Mouse (Mus musculus) limb, embryonic 12.5 days (tissue): ENCODE measurements around the gene Hydin. TPM values are rescaled to one million over a fixed set of nuclear protein-coding genes. Genes with fewer than 3 reads are reported as not detected.
"Not testable (repeated sequence)": the region's sequence is repeated elsewhere in the genome, so short reads cannot be mapped to it uniquely, and the experiment has no call there.

ENCODE experiments used
- ATAC-seq: fragments of 200-750 bp; cut with Nextera tagmentation; 2 replicates; pipeline ENCODE4 v1.8.0; 2017; ENCODE audit warnings: low read depth, moderate TSS enrichment; ENCODE audit not compliant: insufficient number of reproducible peaks, insufficient read depth, low FRiP score, low TSS enrichment
- H3K27ac ChIP-seq: fragments of 300-500 bp; sonication (generic); 2 replicates; pipeline ENCODE4 v1.5.1; 2016; ENCODE audit warnings: mild to moderate bottlenecking, moderate library complexity
- H3K27me3 ChIP-seq: fragments of 300-500 bp; sonication (generic); 2 replicates; pipeline ENCODE4 v1.6.1; 2016; ENCODE audit warnings: mild to moderate bottlenecking, moderate library complexity
- H3K36me3 ChIP-seq: fragments of 300-500 bp; sonication (generic); 2 replicates; pipeline ENCODE4 v1.6.1; 2016; ENCODE audit warnings: mild to moderate bottlenecking, moderate library complexity
- H3K4me1 ChIP-seq: fragments of 300-500 bp; sonication (generic); replicated peaks from 2 replicates; pipeline ENCODE4 v1.6.1; 2016
- H3K4me2 ChIP-seq: fragments of 300-500 bp; sonication (generic); 2 replicates; pipeline ENCODE4 v1.6.1; 2016; ENCODE audit warnings: mild to moderate bottlenecking, moderate library complexity
- H3K4me3 ChIP-seq: fragments of 300-500 bp; sonication (generic); replicated peaks from 2 replicates; pipeline ENCODE4 v1.5.1; 2016; ENCODE audit warnings: mild to moderate bottlenecking
- H3K9ac ChIP-seq: fragments of 300-500 bp; sonication (generic); replicated peaks from 2 replicates; pipeline ENCODE4 v1.6.1; 2016; ENCODE audit warnings: mild to moderate bottlenecking, moderate library complexity
- H3K9me3 ChIP-seq: fragments of 300-500 bp; sonication (generic); 2 replicates; pipeline ENCODE4 v1.6.1; 2016; ENCODE audit warnings: mild to moderate bottlenecking, moderate library complexity
- WGBS: fragments of 180-500 bp; shearing (Covaris S2); methylation state at CpG from one replicate; pipeline ENCODE4 v1.1.7; 2016; 5-methylcytosine and 5-hydroxymethylcytosine counted together
- polyA plus RNA-seq: library from polyadenylated mRNA; unstranded; fragments of >200 nt; fragmentation: Nextera tagmentation; extraction: Ambion mirVana; gene quantifications from 2 replicates; pipeline ENCODE4 v1.2.1, GENCODE M21; 2016

Hydin gene
- polyA plus RNA-seq, 1 experiment from 2014 or later = 0.16 TPM

GRCm38 (mm10) chr8:110522495-110522894 is 255.7 kb downstream of the Hydin start:
- ATAC-seq, H3K9ac ChIP-seq, H3K27me3 ChIP-seq, H3K4me2 ChIP-seq, H3K9me3 ChIP-seq, H3K4me3 ChIP-seq, H3K4me1 ChIP-seq, H3K36me3 ChIP-seq, H3K27ac ChIP-seq: not testable (repeated sequence)
- 85% methylated on average over 7 of the region's 7 CpGs for WGBS

GRCm38 (mm10) chr8:110522985-110523384 is 256.2 kb downstream of the Hydin start:
- no peaks in the 10 kb centered on the region for H3K27me3 ChIP-seq
- H3K9me3 ChIP-seq = no peaks in the 10 kb centered on the region
- no peak for ATAC-seq
- no peaks in the 10 kb centered on the region for H3K36me3 ChIP-seq
- 73% methylated on average over 15 of the region's 15 CpGs for WGBS
- H3K27ac ChIP-seq = no peak overlapping the region
- H3K4me1 ChIP-seq = no peaks in the 10 kb centered on the region
- no peak overlapping the region for H3K9ac ChIP-seq
- H3K4me2 ChIP-seq = no peak overlapping the region
- H3K4me3 ChIP-seq = no peak overlapping the region

GRCm38 (mm10) chr8:110525229-110525628 is 258.5 kb downstream of the Hydin start:
- ATAC-seq = no peak
- no peak overlapping the region for H3K27ac ChIP-seq
- H3K27me3 ChIP-seq = no peaks in the 10 kb centered on the region
- no peak overlapping the region for H3K4me3 ChIP-seq
- WGBS = 65% methylated on average over 15 of the region's 15 CpGs
- H3K4me2 ChIP-seq = no peak overlapping the region
- no peaks in the 10 kb centered on the region for H3K9me3 ChIP-seq
- no peak overlapping the region for H3K9ac ChIP-seq
- H3K4me1 ChIP-seq = no peaks in the 10 kb centered on the region
- H3K36me3 ChIP-seq = no peaks in the 10 kb centered on the region

DNA sequence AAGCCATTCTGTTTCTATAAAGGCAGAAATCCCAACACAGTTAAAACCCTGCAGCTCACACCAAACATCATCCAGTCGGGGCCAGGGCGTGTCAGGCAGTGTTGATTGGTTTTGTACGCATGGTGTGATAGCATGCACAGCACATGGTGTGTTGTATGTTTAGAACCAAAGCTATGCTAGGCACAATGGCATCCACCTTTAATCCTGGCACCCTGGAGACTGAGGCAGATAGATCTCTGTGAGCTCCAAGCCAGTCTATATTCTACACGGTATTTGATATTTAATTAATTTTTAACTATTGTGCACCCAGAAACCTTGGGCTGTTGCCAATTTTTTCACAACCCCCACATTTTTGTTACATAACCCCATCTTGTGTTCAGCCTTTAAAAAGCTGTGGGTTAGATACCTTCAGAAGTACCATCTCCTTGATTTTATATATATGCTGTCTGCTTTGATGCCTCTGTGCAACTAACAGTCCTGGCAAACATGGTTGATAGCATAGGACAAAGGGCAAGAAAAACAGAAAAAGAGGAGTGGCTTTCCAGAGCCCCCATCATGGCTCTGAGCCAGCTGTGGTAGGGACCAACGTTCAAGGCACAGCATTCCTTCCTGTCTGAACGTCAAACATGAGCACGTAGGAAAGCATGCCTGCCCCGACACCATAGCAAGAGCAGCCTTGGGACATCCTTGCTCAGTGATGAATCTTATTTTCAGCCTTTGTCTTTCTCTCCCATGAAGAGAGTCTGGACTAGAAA is 263.4 kb downstream of the Hydin start:
- no peak overlapping the region for H3K9ac ChIP-seq
- no peaks in the 10 kb centered on the region for H3K9me3 ChIP-seq
- no peaks in the 10 kb centered on the region for H3K4me1 ChIP-seq
- no peaks in the 10 kb centered on the region for H3K36me3 ChIP-seq
- no peaks in the 10 kb centered on the region for H3K27me3 ChIP-seq
- H3K27ac ChIP-seq = no peak overlapping the region
- H3K4me3 ChIP-seq = no peak overlapping the region
- no peak for ATAC-seq
- 74% methylated on average over 8 of the region's 8 CpGs for WGBS
- H3K4me2 ChIP-seq = no peak overlapping the region

DNA sequence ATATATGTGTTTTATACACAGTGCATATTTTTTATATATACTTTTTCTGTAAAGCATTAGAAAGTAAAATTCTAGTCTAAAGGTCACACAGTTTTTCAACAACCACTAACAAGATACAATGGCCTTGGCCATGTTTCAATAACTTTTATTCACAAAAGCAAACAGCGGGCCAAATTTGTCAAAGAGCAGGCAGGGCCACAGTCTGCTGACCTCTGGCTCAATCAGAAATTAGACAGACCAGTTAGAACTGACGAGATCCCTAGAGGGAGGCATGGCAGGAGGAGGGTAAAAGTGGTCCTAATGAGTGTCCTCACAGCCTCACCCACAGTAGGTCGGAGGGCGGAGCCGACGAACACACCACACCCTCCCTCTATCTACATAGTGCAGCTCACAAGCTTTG is 267.0 kb downstream of the Hydin start:
- no peak overlapping the region for H3K4me2 ChIP-seq
- no peaks in the 10 kb centered on the region for H3K4me1 ChIP-seq
- no peak overlapping the region for H3K9ac ChIP-seq
- no peak for ATAC-seq
- H3K27me3 ChIP-seq = no peaks in the 10 kb centered on the region
- no peaks in the 10 kb centered on the region for H3K36me3 ChIP-seq
- WGBS = 81% methylated on average over 6 of the region's 6 CpGs
- no peaks in the 10 kb centered on the region for H3K9me3 ChIP-seq
- no peak overlapping the region for H3K4me3 ChIP-seq
- no peak overlapping the region for H3K27ac ChIP-seq

DNA sequence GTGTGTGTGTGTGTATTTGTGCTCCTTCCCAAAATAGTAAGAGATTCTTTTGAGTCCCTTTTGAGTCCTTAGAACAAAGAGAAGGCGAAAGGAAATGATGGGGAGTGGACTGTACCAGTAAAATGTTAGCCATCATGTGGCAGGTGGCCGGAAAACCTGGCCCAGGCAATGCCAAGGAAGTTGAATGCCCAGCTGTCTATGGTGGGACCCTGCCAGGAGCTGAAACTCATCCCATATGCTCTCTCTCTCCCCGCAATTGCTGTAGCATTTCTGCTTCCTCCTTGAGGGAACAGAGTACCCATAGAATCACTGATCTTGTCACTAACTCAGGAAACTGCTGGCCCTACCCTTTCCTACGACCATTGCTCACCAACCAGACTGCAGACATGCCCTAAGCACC is 271.1 kb downstream of the Hydin start:
- no peak for ATAC-seq
- H3K9ac ChIP-seq = no peak overlapping the region
- H3K4me3 ChIP-seq = no peak overlapping the region
- H3K27ac ChIP-seq = no peak overlapping the region
- no peaks in the 10 kb centered on the region for H3K36me3 ChIP-seq
- no peaks in the 10 kb centered on the region for H3K4me1 ChIP-seq
- no peak overlapping the region for H3K4me2 ChIP-seq
- no peaks in the 10 kb centered on the region for H3K9me3 ChIP-seq
- WGBS = 86% methylated on average over 4 of the region's 4 CpGs
- H3K27me3 ChIP-seq = no peaks in the 10 kb centered on the region

- Histone ChIP-seq H3K27ac (no peak overlapping the region), H3K9ac (no peak overlapping the region), H3K27me3 (peaks cover under 1% of the 10 kb centered on the region; the same call in 1 of the 2 replicates), H3K4me1 (no peaks in the 10 kb centered on the region), H3K36me3 (no peaks in the 10 kb centered on the region), H3K9me3 (no peaks in the 10 kb centered on the region), H3K4me3 (no peak overlapping the region), H3K4me2 (no peak overlapping the region)
- ATAC-seq = no peak
- WGBS = 90% methylated on average over 1 of the region's 1 CpGs
Measured at GRCm38 (mm10) chr8:110550343-110550742, 283.6 kb downstream of the Hydin start.

- H3K4me1 ChIP-seq, H3K4me3 ChIP-seq, ATAC-seq, H3K4me2 ChIP-seq, H3K27ac ChIP-seq, H3K36me3 ChIP-seq, H3K27me3 ChIP-seq, H3K9me3 ChIP-seq, H3K9ac ChIP-seq: not testable (repeated sequence)
Measured at GRCm38 (mm10) chr8:110552111-110552510, 285.3 kb downstream of the Hydin start.

- Histone ChIP-seq H3K4me1 (no peaks in the 10 kb centered on the region), H3K27ac (no peak overlapping the region), H3K4me3 (no peak overlapping the region), H3K9me3 (no peaks in the 10 kb centered on the region), H3K4me2 (no peak overlapping the region), H3K9ac (no peak overlapping the region), H3K36me3 (no peaks in the 10 kb centered on the region), H3K27me3 (peaks cover 3% of the 10 kb centered on the region; the same call in 1 of the 2 replicates)
- ATAC-seq = no peak
- WGBS = 79% methylated on average over 9 of the region's 9 CpGs
Measured at GRCm38 (mm10) chr8:110592641-110593040, 325.9 kb downstream of the Hydin start.

DNA sequence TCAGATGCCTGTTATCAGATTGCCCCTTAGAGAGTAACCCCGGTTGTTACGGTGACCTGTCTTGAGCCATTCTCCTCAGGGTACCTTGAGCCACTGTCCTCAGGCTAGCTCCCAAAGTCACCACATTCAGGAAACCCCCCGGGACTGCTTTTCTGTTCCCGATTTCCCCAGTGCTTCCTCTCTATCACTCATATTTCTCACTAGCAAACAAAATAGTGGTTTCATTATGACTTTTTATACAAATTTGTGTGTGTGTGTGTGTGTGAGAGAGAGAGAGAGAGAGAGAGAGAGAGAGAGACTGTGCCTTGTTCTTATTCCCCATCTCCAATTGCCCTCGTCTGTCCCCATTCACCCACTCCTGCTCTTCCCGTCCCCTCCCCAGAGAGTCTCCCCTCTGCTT is 327.4 kb downstream of the Hydin start:
- H3K9ac ChIP-seq = no peak overlapping the region
- WGBS = 74% methylated on average over 6 of the region's 6 CpGs
- no peak for ATAC-seq

DNA sequence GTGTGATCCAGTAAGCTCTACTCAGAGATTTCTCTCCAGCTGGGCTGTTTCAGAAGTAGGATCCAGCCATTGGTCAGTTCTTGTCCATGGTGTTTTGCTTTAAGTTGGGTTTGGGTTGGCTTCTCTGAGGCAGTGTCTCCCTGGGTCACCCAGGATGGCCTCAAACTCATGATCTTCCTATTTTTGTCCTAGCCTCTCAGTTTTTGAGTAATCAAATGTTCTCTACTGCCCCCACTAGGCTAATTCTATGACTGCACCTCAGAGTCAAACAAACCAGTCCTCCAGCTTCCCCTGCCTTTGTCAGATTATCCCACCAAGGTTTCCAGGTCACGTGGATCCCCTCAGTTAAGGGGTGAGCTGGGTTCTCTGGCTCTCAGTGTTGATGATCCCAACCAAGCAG is 337.8 kb downstream of the Hydin start:
- H3K4me2 ChIP-seq = no peak overlapping the region
- no peaks in the 10 kb centered on the region; the same call in 1 of the 2 replicates for H3K27me3 ChIP-seq
- no peak overlapping the region for H3K4me3 ChIP-seq
- H3K9me3 ChIP-seq = no peaks in the 10 kb centered on the region
- no peaks in the 10 kb centered on the region for H3K4me1 ChIP-seq
- no peak overlapping the region for H3K27ac ChIP-seq
- 7% methylated on average over 1 of the region's 1 CpGs for WGBS
- no peaks in the 10 kb centered on the region for H3K36me3 ChIP-seq
- ATAC-seq = no peak
- H3K9ac ChIP-seq = no peak overlapping the region

More for the DNA sequence above, 327.4 kb downstream of the Hydin start:
- no peaks in the 10 kb centered on the region for H3K9me3 ChIP-seq
- H3K4me2 ChIP-seq = no peak overlapping the region
- no peak overlapping the region for H3K4me3 ChIP-seq
- no peak overlapping the region for H3K27ac ChIP-seq
- no peaks in the 10 kb centered on the region for H3K4me1 ChIP-seq
- H3K36me3 ChIP-seq = no peaks in the 10 kb centered on the region
- H3K27me3 ChIP-seq = peaks cover 3% of the 10 kb centered on the region; the same call in 1 of the 2 replicates

DNA sequence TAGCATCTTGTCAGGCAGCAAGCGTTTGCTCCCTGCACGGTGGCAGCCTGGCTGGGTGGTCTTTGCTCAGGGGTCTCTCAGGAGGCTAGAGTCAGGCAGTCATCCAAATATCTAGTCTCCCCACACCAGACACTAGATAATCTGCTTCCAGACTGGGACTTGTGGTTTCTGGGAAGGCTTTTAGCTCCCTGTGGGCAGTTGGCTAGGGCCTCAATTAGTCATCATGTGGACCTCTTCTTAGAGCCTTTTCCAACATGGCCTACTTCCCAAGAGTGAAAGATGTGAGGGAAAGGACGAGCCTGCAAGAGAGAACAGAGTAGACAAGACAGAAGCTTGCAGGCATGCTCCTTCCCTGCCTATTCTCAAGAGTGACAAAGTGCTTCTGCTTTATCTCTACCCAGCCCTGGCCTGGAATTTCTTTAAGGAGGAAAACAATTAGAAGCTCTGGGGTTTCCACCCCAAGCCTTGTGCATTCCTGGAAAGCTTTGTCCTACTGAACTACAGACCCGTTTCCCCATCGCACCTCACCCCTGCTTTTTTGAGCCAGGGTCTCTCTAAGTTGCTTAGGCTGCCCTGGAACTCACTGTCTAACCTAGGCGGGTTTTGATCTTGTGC is 338.7 kb downstream of the Hydin start:
- Histone ChIP-seq H3K9me3 (no peaks in the 10 kb centered on the region), H3K9ac (no peak overlapping the region), H3K27ac (no peak overlapping the region), H3K4me1 (no peaks in the 10 kb centered on the region), H3K27me3 (no peaks in the 10 kb centered on the region; the same call in 1 of the 2 replicates), H3K4me3 (no peak overlapping the region), H3K4me2 (no peak overlapping the region), H3K36me3 (no peaks in the 10 kb centered on the region)
- no peak for ATAC-seq
- 69% methylated on average over 6 of the region's 6 CpGs for WGBS
